Mouse (Mus musculus) heart, postnatal 25 days (tissue): ENCODE measurements around the gene Serhl. TPM values are rescaled to one million over a fixed set of nuclear protein-coding genes. Genes with fewer than 3 reads are reported as not detected.
A peak's percentile ranks its signal among the peaks of the same experiment; 100 is the strongest.

Experiments used
- DNase-seq: peaks from one replicate; pipeline ENCODE4 v3.0.0; 2022; ENCODE audit warnings: low spot score
- intact Hi-C: fragments of 180-260 bp; cut with DNase I; formaldehyde crosslinking; loops from one replicate; pipeline ENCODE4 v1.15.1; 2025
- total RNA-seq, 2 experiments: library from RNA; stranded (reverse); gene quantifications; 2 replicates each; pipeline ENCODE4 v1.2.3; 2021

Serhl gene
- total RNA-seq, 2 experiments from 2014 or later = 40.5 to 44.8 TPM

GRCm38 (mm10) chr15:83075607-83076525, 13.4 kb upstream of the Serhl start:
- no peak for DNase-seq
- intact Hi-C loops = no loop called here

- intact Hi-C loops = no loop called here
- no peak for DNase-seq
Measured at GRCm38 (mm10) chr15:83083530-83083929, 5.8 kb upstream of the Serhl start.

GRCm38 (mm10) chr15:83084022-83084640, 5.2 kb upstream of the Serhl start:
- DNase-seq = peak; percentile 26
- intact Hi-C loops = no loop called here

- intact Hi-C loops = no loop called here
Measured at GRCm38 (mm10) chr15:83085901-83086300, 3.4 kb upstream of the Serhl start.

GRCm38 (mm10) chr15:83086636-83087328, 2.5 kb upstream of the Serhl start:
- intact Hi-C loops = no loop called here
- DNase-seq = no peak

More at GRCm38 (mm10) chr15:83085901-83086300, 3.4 kb upstream of the Serhl start:
- no peak for DNase-seq

GRCm38 (mm10) chr15:83088495-83089428, 544 bp upstream of the Serhl start:
- intact Hi-C loops = no loop called here
- DNase-seq = no peak

- intact Hi-C loops = no loop called here
- no peak for DNase-seq
Measured at GRCm38 (mm10) chr15:83090874-83091273, 1.6 kb downstream of the Serhl start.

GRCm38 (mm10) chr15:83093687-83094086, 4.4 kb downstream of the Serhl start:
- intact Hi-C loops = no loop called here
- no peak for DNase-seq

GRCm38 (mm10) chr15:83095950-83096349, 6.6 kb downstream of the Serhl start:
- no peak for DNase-seq
- intact Hi-C loops = loop anchor here (5.0 kb wide), 1 partner anchor 54 kb away; no protein-coding TSS in a partner anchor

- peak; percentile 90 for DNase-seq
- intact Hi-C loops = loop anchor here (5.0 kb wide), 1 partner anchor 57 kb away; no protein-coding TSS in a partner anchor
Measured at GRCm38 (mm10) chr15:83099533-83100331, 10.4 kb downstream of the Serhl start.

GRCm38 (mm10) chr15:83100332-83100662, 11.0 kb downstream of the Serhl start:
- no peak for DNase-seq
- intact Hi-C loops = no loop called here

GRCm38 (mm10) chr15:83103111-83103510, 13.8 kb downstream of the Serhl start:
- intact Hi-C loops = no loop called here
- no peak for DNase-seq

- intact Hi-C loops = no loop called here
- no peak for DNase-seq
Measured at GRCm38 (mm10) chr15:83106426-83106825, 17.1 kb downstream of the Serhl start.

GRCm38 (mm10) chr15:83107814-83108213, 18.5 kb downstream of the Serhl start:
- intact Hi-C loops = no loop called here
- DNase-seq = no peak

- intact Hi-C loops = loop anchor here (5.0 kb wide), 1 partner anchor 304 kb away; no protein-coding TSS in a partner anchor
- no peak for DNase-seq
Measured at GRCm38 (mm10) chr15:83111290-83111689, 22.0 kb downstream of the Serhl start.

GRCm38 (mm10) chr15:83111874-83112273, 22.6 kb downstream of the Serhl start:
- no peak for DNase-seq
- intact Hi-C loops = loop anchor here (5.0 kb wide), 1 partner anchor 305 kb away; no protein-coding TSS in a partner anchor

- peak; percentile 41 for DNase-seq
- intact Hi-C loops = loop anchor here (5.0 kb wide), 1 partner anchor 306 kb away; no protein-coding TSS in a partner anchor
Measured at GRCm38 (mm10) chr15:83112898-83113297, 23.6 kb downstream of the Serhl start.

- intact Hi-C loops = loop anchor here (5.0 kb wide), 1 partner anchor 307 kb away; no protein-coding TSS in a partner anchor
- DNase-seq = no peak
Measured at GRCm38 (mm10) chr15:83114106-83114505, 24.8 kb downstream of the Serhl start.
